Mouse (Mus musculus) cortical plate, adult 2 months (tissue): ENCODE results near the gene Hist1h2aa. TPM values are rescaled to one million over a fixed set of nuclear protein-coding genes. Genes with fewer than 3 reads are reported as not detected.

Experiments
- H3K27ac ChIP-seq: fragments of 200-500 bp; 2 replicates; pipeline ENCODE4 v1.5.1; 2012; ENCODE audit warnings: low read length, control low read depth, inconsistent platforms; ENCODE audit not compliant: insufficient read depth
- H3K4me1 ChIP-seq: fragments of 200-500 bp; 2 replicates; pipeline ENCODE4 v1.6.1; 2011; ENCODE audit warnings: low read length; ENCODE audit not compliant: control insufficient read depth, insufficient read depth
- H3K4me3 ChIP-seq: fragments of 200-500 bp; 2 replicates; pipeline ENCODE4 v1.5.1; 2011; ENCODE audit warnings: mild to moderate bottlenecking, low read length, control low read depth; ENCODE audit not compliant: insufficient read depth
- CTCF ChIP-seq: fragments of 200-500 bp; IDR thresholded peaks from 2 replicates; pipeline ENCODE4 v1.5.1; 2011; ENCODE audit warnings: mild to moderate bottlenecking, control low read depth, low read length; ENCODE audit not compliant: insufficient read depth; ENCODE audit errors: extremely low read depth
- POLR2A ChIP-seq: fragments of 200-500 bp; IDR thresholded peaks from 2 replicates; pipeline ENCODE4 v1.6.1; 2011; ENCODE audit warnings: mild to moderate bottlenecking, low read length, control low read depth; ENCODE audit not compliant: insufficient read depth; ENCODE audit errors: extremely low read depth
- polyA plus RNA-seq: library from polyadenylated mRNA; depleted of rRNA; stranded (reverse); fragments of >200 nt; gene quantifications from 2 replicates; pipeline ENCODE4 v1.2.3, GENCODE M21; 2012; rRNA removed

Hist1h2aa gene
- polyA plus RNA-seq, 1 experiment, result not detected

GRCm38 (mm10) chr13:23938699-23939098, 4.4 kb downstream of the Hist1h2aa start:
- Histone ChIP-seq H3K27ac (no peak overlapping the region), H3K4me1 (no peaks in the 10 kb centered on the region), H3K4me3 (no peak overlapping the region)
- TF ChIP-seq POLR2A (no peak), CTCF (no peak)

GRCm38 (mm10) chr13:23940291-23940690, 6.0 kb downstream of the Hist1h2aa start:
- no peak overlapping the region for H3K27ac ChIP-seq
- no peak overlapping the region for H3K4me3 ChIP-seq
- H3K4me1 ChIP-seq, result no peaks in the 10 kb centered on the region
- TF ChIP-seq POLR2A (no peak), CTCF (no peak)

- no peak overlapping the region for H3K4me3 ChIP-seq
- H3K27ac ChIP-seq, result no peak overlapping the region
- TF ChIP-seq CTCF (peak; percentile 31; the same call in 1 of the 2 replicates), POLR2A (no peak)
- H3K4me1 ChIP-seq, result no peaks in the 10 kb centered on the region
Measured at GRCm38 (mm10) chr13:23942861-23943260, 8.6 kb downstream of the Hist1h2aa start.

- Histone ChIP-seq H3K4me3 (no peak overlapping the region), H3K4me1 (no peaks in the 10 kb centered on the region), H3K27ac (no peak overlapping the region)
- no peak for TF ChIP-seq POLR2A
- no peak for TF ChIP-seq CTCF
Measured at GRCm38 (mm10) chr13:23946254-23946653, 12.0 kb downstream of the Hist1h2aa start.

- TF ChIP-seq CTCF, result no peak
- no peak for TF ChIP-seq POLR2A
- Histone ChIP-seq H3K4me1 (no peaks in the 10 kb centered on the region), H3K4me3 (no peak overlapping the region), H3K27ac (no peak overlapping the region)
Measured at GRCm38 (mm10) chr13:23949484-23950246, 15.4 kb downstream of the Hist1h2aa start.

- Histone ChIP-seq H3K27ac (no peak overlapping the region), H3K4me1 (no peaks in the 10 kb centered on the region), H3K4me3 (no peak overlapping the region)
- TF ChIP-seq CTCF (0 out of 2 replicates have a peak, but pooled peaks have one; percentile 17), POLR2A (no peak)
Measured at GRCm38 (mm10) chr13:23950928-23951327, 16.7 kb downstream of the Hist1h2aa start.

GRCm38 (mm10) chr13:23959776-23960175, 25.5 kb downstream of the Hist1h2aa start:
- Histone ChIP-seq H3K4me1 (no peaks in the 10 kb centered on the region), H3K4me3 (no peak overlapping the region), H3K27ac (no peak overlapping the region)
- TF ChIP-seq POLR2A, result no peak
- no peak for TF ChIP-seq CTCF

- no peak overlapping the region for H3K4me3 ChIP-seq
- no peaks in the 10 kb centered on the region; the same call in 1 of the 2 replicates for H3K4me1 ChIP-seq
- TF ChIP-seq POLR2A (no peak), CTCF (no peak)
- H3K27ac ChIP-seq, result no peak overlapping the region
Measured at GRCm38 (mm10) chr13:23964909-23965308, 30.6 kb downstream of the Hist1h2aa start.

GRCm38 (mm10) chr13:23971870-23972269, 37.6 kb downstream of the Hist1h2aa start:
- Histone ChIP-seq H3K4me1 (no peaks in the 10 kb centered on the region), H3K27ac (no peak overlapping the region), H3K4me3 (no peak overlapping the region)
- TF ChIP-seq CTCF (no peak), POLR2A (no peak)

- Histone ChIP-seq H3K4me1 (no peaks in the 10 kb centered on the region), H3K27ac (no peak overlapping the region), H3K4me3 (no peak overlapping the region)
- no peak for TF ChIP-seq POLR2A
- no peak for TF ChIP-seq CTCF
Measured at GRCm38 (mm10) chr13:23972271-23972670, 38.0 kb downstream of the Hist1h2aa start.

Other genes with a start within 250 kb of the Hist1h2aa start
- not detected in 2 replicates for gene Hist1h1t, start 238.6 kb upstream of the Hist1h2aa start, polyA plus RNA-seq
- gene Hist1h4c, start 236.0 kb upstream of the Hist1h2aa start, polyA plus RNA-seq, result 4.1 and 9.6 TPM in 2 replicates
- 4.2 and 4.3 TPM in 2 replicates for gene Hfe, start 223.6 kb upstream of the Hist1h2aa start, polyA plus RNA-seq
- 42.1 and 42.4 TPM in 2 replicates for gene Hist1h1c, start 195.7 kb upstream of the Hist1h2aa start, polyA plus RNA-seq
- 0.56 TPM in 1 of 2 replicates, not detected in the other for gene Hist1h3c, start 188.9 kb upstream of the Hist1h2aa start, polyA plus RNA-seq
- gene Hist1h2bb, start 187.7 kb upstream of the Hist1h2aa start, polyA plus RNA-seq, result 0.79 and 1.9 TPM in 2 replicates
- gene Hist1h2ab, start 183.3 kb upstream of the Hist1h2aa start, polyA plus RNA-seq, result 1.6 and 1.9 TPM in 2 replicates
- gene Hist1h3b, start 182.2 kb upstream of the Hist1h2aa start, polyA plus RNA-seq, result 0.57 and 0.77 TPM in 2 replicates
- gene Hist1h4b, start 177.4 kb upstream of the Hist1h2aa start, polyA plus RNA-seq, result 3.7 and 8.3 TPM in 2 replicates
- 4.2 and 9.6 TPM in 2 replicates for gene Hist1h4a, start 173.2 kb upstream of the Hist1h2aa start, polyA plus RNA-seq
- gene Hist1h3a, start 172.1 kb upstream of the Hist1h2aa start, polyA plus RNA-seq, result 0.57 and 1.4 TPM in 2 replicates
- gene Hist1h1a, start 170.8 kb upstream of the Hist1h2aa start, polyA plus RNA-seq, result 0.55 and 0.77 TPM in 2 replicates
- 0.19 and 0.21 TPM in 2 replicates for gene Trim38, start 164.5 kb upstream of the Hist1h2aa start, polyA plus RNA-seq
- gene Slc17a2, start 127.5 kb upstream of the Hist1h2aa start, polyA plus RNA-seq, result 0.06 TPM in 1 of 2 replicates, not detected in the other
- not detected in 2 replicates for gene Slc17a3, start 95.0 kb upstream of the Hist1h2aa start, polyA plus RNA-seq
- not detected in 2 replicates for gene Slc17a1, start 66.7 kb upstream of the Hist1h2aa start, polyA plus RNA-seq
- not detected in 2 replicates for gene Slc17a4, start 19.5 kb upstream of the Hist1h2aa start, polyA plus RNA-seq
- gene Hist1h2ba, start 306 bp upstream of the Hist1h2aa start, polyA plus RNA-seq, result not detected in 2 replicates
- gene Scgn, start 56.8 kb downstream of the Hist1h2aa start, polyA plus RNA-seq, result 0.42 and 0.62 TPM in 2 replicates